Mouse (Mus musculus): ENCODE measurements around the gene Mrc2.

Gene Mrc2

GRCm38 (mm10) chr11:105292124-105293071 lies at the start of gene Mrc2:
Mrc2 (plus strand) TSS chr11:105292643.
- DNase-seq: peak; percentile 79 to 88

- no peak for DNase-seq
Measured at GRCm38 (mm10) chr11:105246369-105246768, 46.1 kb upstream of the Mrc2 start.

GRCm38 (mm10) chr11:105246785-105247184 lies 45.7 kb upstream of the Mrc2 start:
- no peak for DNase-seq

GRCm38 (mm10) chr11:105247321-105247720 lies 45.1 kb upstream of the Mrc2 start:
- peak; percentile 15 to 37 for DNase-seq

- no peak for DNase-seq
Measured at GRCm38 (mm10) chr11:105259733-105260132, 32.7 kb upstream of the Mrc2 start.

GRCm38 (mm10) chr11:105261116-105261515 lies 31.3 kb upstream of the Mrc2 start:
- no peak for DNase-seq

- no peak for DNase-seq
Measured at GRCm38 (mm10) chr11:105261601-105262351, 30.7 kb upstream of the Mrc2 start.

GRCm38 (mm10) chr11:105264506-105264905 lies 27.9 kb upstream of the Mrc2 start:
- no peak for DNase-seq

- no peak for DNase-seq
Measured at GRCm38 (mm10) chr11:105264988-105265387, 27.5 kb upstream of the Mrc2 start.

GRCm38 (mm10) chr11:105270155-105270554 lies 22.3 kb upstream of the Mrc2 start:
- DNase-seq: peak in 1 of 2 experiments; percentile 74

GRCm38 (mm10) chr11:105280456-105280855 lies 12.0 kb upstream of the Mrc2 start:
- no peak for DNase-seq

GRCm38 (mm10) chr11:105281291-105281690 lies 11.2 kb upstream of the Mrc2 start:
- DNase-seq: no peak

- DNase-seq: no peak
Measured at GRCm38 (mm10) chr11:105281763-105282459, 10.5 kb upstream of the Mrc2 start.

- peak; percentile 42 to 73 for DNase-seq
Measured at GRCm38 (mm10) chr11:105282460-105282859, 10.0 kb upstream of the Mrc2 start.

- no peak for DNase-seq
Measured at GRCm38 (mm10) chr11:105283016-105283415, 9.4 kb upstream of the Mrc2 start.

- DNase-seq: peak; percentile 38 to 70
Measured at GRCm38 (mm10) chr11:105285720-105286119, 6.7 kb upstream of the Mrc2 start.

GRCm38 (mm10) chr11:105289403-105289802 lies 3.0 kb upstream of the Mrc2 start:
- DNase-seq: peak; percentile 40 to 70

- peak; percentile 32 to 68 for DNase-seq
Measured at GRCm38 (mm10) chr11:105291681-105292123, 741 bp upstream of the Mrc2 start.

- peak; percentile 70 to 84 for DNase-seq
Measured at GRCm38 (mm10) chr11:105293101-105293581, 698 bp downstream of the Mrc2 start.

- peak in 1 of 2 experiments; percentile 49 for DNase-seq
Measured at GRCm38 (mm10) chr11:105293901-105294494, 1.6 kb downstream of the Mrc2 start.

GRCm38 (mm10) chr11:105296084-105296483 lies 3.6 kb downstream of the Mrc2 start:
- DNase-seq: peak in 1 of 2 experiments; percentile 50

- peak; percentile 54 to 84 for DNase-seq
Measured at GRCm38 (mm10) chr11:105310197-105310596, 17.8 kb downstream of the Mrc2 start.

All from lung, postnatal 4 days (tissue).